Mouse (Mus musculus): ENCODE results near the gene Cd2bp2.
"Not testable (repeated sequence)": the region's sequence is repeated elsewhere in the genome, so short reads cannot be mapped to it uniquely, and the experiment has no call there.

Cd2bp2 gene

GRCm38 (mm10) chr7:127190672-127191071 is 5.2 kb downstream of the Cd2bp2 start:
- no peak for DNase-seq (ENCODE audit: extremely low read depth, low read depth)

- no peak for DNase-seq (ENCODE audit: extremely low read depth, low read depth)
Observed at GRCm38 (mm10) chr7:127188305-127189276, 7.3 kb downstream of the Cd2bp2 start.

GRCm38 (mm10) chr7:127187351-127187750 is 8.5 kb downstream of the Cd2bp2 start:
- DNase-seq (ENCODE audit: extremely low read depth, low read depth) = no peak

GRCm38 (mm10) chr7:127185601-127186000 is 10.2 kb downstream of the Cd2bp2 start:
- no peak for DNase-seq (ENCODE audit: extremely low read depth, low read depth)

- DNase-seq (ENCODE audit: extremely low read depth, low read depth) = no peak
Observed at GRCm38 (mm10) chr7:127184720-127185119, 11.1 kb downstream of the Cd2bp2 start.

- DNase-seq (ENCODE audit: extremely low read depth, low read depth) = peak; percentile 77
Observed at GRCm38 (mm10) chr7:127183828-127184227, 12.0 kb downstream of the Cd2bp2 start.

GRCm38 (mm10) chr7:127183345-127183744 is 12.5 kb downstream of the Cd2bp2 start:
- DNase-seq (ENCODE audit: extremely low read depth, low read depth) = peak; percentile 89

- DNase-seq (ENCODE audit: extremely low read depth, low read depth) = not testable (repeated sequence)
Observed at GRCm38 (mm10) chr7:127181724-127182123, 14.1 kb downstream of the Cd2bp2 start.

- DNase-seq (ENCODE audit: extremely low read depth, low read depth) = peak; percentile 62
Observed at GRCm38 (mm10) chr7:127180783-127181182, 15.1 kb downstream of the Cd2bp2 start.

GRCm38 (mm10) chr7:127176937-127177336 is 18.9 kb downstream of the Cd2bp2 start:
- no peak for DNase-seq (ENCODE audit: extremely low read depth, low read depth)

- DNase-seq (ENCODE audit: extremely low read depth, low read depth) = no peak
Observed at GRCm38 (mm10) chr7:127166501-127166900, 29.3 kb downstream of the Cd2bp2 start.

GRCm38 (mm10) chr7:127165607-127166493 is 30.0 kb downstream of the Cd2bp2 start:
- no peak for DNase-seq (ENCODE audit: extremely low read depth, low read depth)

- no peak for DNase-seq (ENCODE audit: extremely low read depth, low read depth)
Observed at GRCm38 (mm10) chr7:127164002-127164401, 31.8 kb downstream of the Cd2bp2 start.

GRCm38 (mm10) chr7:127162546-127162945 is 33.3 kb downstream of the Cd2bp2 start:
- DNase-seq (ENCODE audit: extremely low read depth, low read depth) = no peak

GRCm38 (mm10) chr7:127157548-127157947 is 38.3 kb downstream of the Cd2bp2 start:
- no peak for DNase-seq (ENCODE audit: extremely low read depth, low read depth)

GRCm38 (mm10) chr7:127153477-127153876 is 42.4 kb downstream of the Cd2bp2 start:
- no peak for DNase-seq (ENCODE audit: extremely low read depth, low read depth)

- DNase-seq (ENCODE audit: extremely low read depth, low read depth) = no peak
Observed at GRCm38 (mm10) chr7:127152464-127152863, 43.4 kb downstream of the Cd2bp2 start.

- DNase-seq (ENCODE audit: extremely low read depth, low read depth) = no peak
Observed at GRCm38 (mm10) chr7:127147901-127148300, 47.9 kb downstream of the Cd2bp2 start.

GRCm38 (mm10) chr7:127146267-127146603 is 49.6 kb downstream of the Cd2bp2 start:
- DNase-seq (ENCODE audit: extremely low read depth, low read depth) = no peak

- no peak for DNase-seq (ENCODE audit: extremely low read depth, low read depth)
Observed at GRCm38 (mm10) chr7:127145387-127146266, 50.2 kb downstream of the Cd2bp2 start.

- no peak for DNase-seq (ENCODE audit: extremely low read depth, low read depth)
Observed at GRCm38 (mm10) chr7:127144412-127144811, 51.4 kb downstream of the Cd2bp2 start.
